Comparison of ENCODE assay signal across 11 mouse cellular contexts in the genomic region with DNA sequence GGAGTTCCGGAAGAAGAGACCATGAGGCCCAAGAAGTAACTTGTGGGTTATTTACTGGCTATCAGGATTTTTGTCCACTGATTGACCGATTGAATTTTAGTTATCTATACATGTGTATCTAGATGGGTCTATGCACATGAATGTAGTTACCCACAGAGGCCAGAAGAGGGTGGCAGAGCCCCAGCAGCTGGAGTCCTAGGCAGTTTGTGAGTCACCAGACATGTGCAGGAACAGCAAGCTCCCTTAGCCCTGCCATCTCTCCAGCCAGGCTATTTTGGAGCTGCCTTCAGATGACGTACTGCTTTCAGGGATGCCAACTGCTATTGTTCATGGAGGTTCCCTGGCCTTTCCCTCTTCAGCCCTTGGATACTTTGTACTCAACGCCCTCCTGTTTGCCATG. TPM values are rescaled to one million over a fixed set of nuclear protein-coding genes. Genes with fewer than 3 reads are reported as not detected.
DNase-seq lines count a peak whose midpoint lies in the region; ATAC-seq and TF ChIP-seq lines count a peak whose summit lies in the region.
"Had no signal": no experiment of that assay in that cellular context is flagged by ENCODE, and none has a peak within 500 bp of the region (broad histone marks: within the 10 kb centered on the region; RNA-seq: fewer than 3 reads in every experiment).

No protein-coding gene starts in this region.

- H3K4me1 ChIP-seq in heart, adult 2 months (ENCODE audit: control insufficient read depth, insufficient read depth, low read length) = no peaks in the 10 kb centered on the region
- peaks cover 6% of the 10 kb centered on the region for H3K4me1 ChIP-seq in thymus, adult 2 months (replicated peaks; ENCODE audit: control insufficient read depth, insufficient read depth, low read length)

- no peak overlapping the region for H3K27ac ChIP-seq in heart, adult 2 months
- no peak overlapping the region for H3K27ac ChIP-seq in thymus, adult 2 months (ENCODE audit: control insufficient read depth, insufficient read depth, low read length)

- no peak for ATAC-seq in erythroblast, adult 5-6 weeks (replicated peaks; ENCODE audit: low FRiP score, poor library complexity, severe bottlenecking)
- ATAC-seq: midbrain, embryonic 16.5 days had no signal

- TF ChIP-seq POLR2A in heart, adult 2 months (IDR thresholded peaks at IDR 0.05; ENCODE audit: insufficient read depth, low read depth, low read length) = no peak
- no peak for TF ChIP-seq POLR2A in thymus, adult 2 months (IDR thresholded peaks at IDR 0.05; ENCODE audit: control insufficient read depth, extremely low read depth, insufficient read depth, low read length, poor library complexity)

- H3K27me3 ChIP-seq in heart, adult 2 months (ENCODE audit: control insufficient read depth, insufficient read depth, low read length) = no peaks in the 10 kb centered on the region
- no peaks in the 10 kb centered on the region for H3K27me3 ChIP-seq in thymus, adult 2 months (ENCODE audit: control insufficient read depth, insufficient read depth, low read length)
- no peaks in the 10 kb centered on the region for H3K27me3 ChIP-seq in splenic B cell, adult 2 months (ENCODE audit: control insufficient read depth, insufficient read depth, low read length, poor library complexity, severe bottlenecking)

- DNase-seq in heart, adult 2 months = peak in 1 of 2 experiments; percentile 46
- DNase-seq in heart, postnatal 25 days (ENCODE audit: low spot score) = no peak
- DNase-seq in thymus, adult 2 months = peak; percentile 14
- DNase-seq in thymus, postnatal 14 days = no peak
- peak; percentile 41 for DNase-seq in embryo, embryonic 9.5 days (ENCODE audit: extremely low spot score)
- DNase-seq in splenic B cell, adult 2 months (ENCODE audit: low read depth, low spot score) = peak; percentile 8
- no peak for DNase-seq in right cerebral cortex, postnatal 4 days
- DNase-seq: cerebellum, adult 11 months had no signal

- H3K4me3 ChIP-seq in heart, adult 2 months = no peak overlapping the region
- H3K4me3 ChIP-seq in thymus, adult 2 months (ENCODE audit: control insufficient read depth, insufficient read depth, low read length) = no peak overlapping the region

- TF ChIP-seq CTCF in heart, adult 2 months (IDR thresholded peaks at IDR 0.05) = peak; percentile 70
- TF ChIP-seq CTCF in thymus, adult 2 months (IDR thresholded peaks at IDR 0.05; ENCODE audit: borderline replicate concordance, control insufficient read depth, extremely low read depth, insufficient read depth, low read length, poor library complexity) = no peak

- no peak for TF ChIP-seq EP300 in heart, adult 2 months (IDR thresholded peaks at IDR 0.05; ENCODE audit: insufficient read depth, low read depth, low read length)

- no peaks in the 10 kb centered on the region for H3K79me2 ChIP-seq in heart, adult 2 months (replicated peaks; ENCODE audit: control insufficient read depth, insufficient read depth, low read length)

- WGBS in heart, adult 2 months = 74% methylated on average over 4 of the region's 4 CpGs
- WGBS in thymus, adult 2 months = 92% methylated on average over 4 of the region's 4 CpGs

- no peaks in the 10 kb centered on the region for H3K36me3 ChIP-seq in heart, adult 2 months (ENCODE audit: control insufficient read depth, insufficient read depth, low read length)
- no peaks in the 10 kb centered on the region for H3K36me3 ChIP-seq in thymus, adult 2 months (ENCODE audit: control insufficient read depth, insufficient read depth, low read length)
- no peaks in the 10 kb centered on the region for H3K36me3 ChIP-seq in splenic B cell, adult 2 months (ENCODE audit: control insufficient read depth, insufficient read depth, low read length, poor library complexity, severe bottlenecking)

- no peak overlapping the region for H3K9ac ChIP-seq in heart, adult 2 months (ENCODE audit: low read depth, low read length)

- intact Hi-C loops in heart, adult 2 months (cut with DNase I) = loop anchor here (10.0 kb wide), 1 partner anchor 237 kb away; the partner anchor contains the start of gene Myd88
- intact Hi-C loops in heart, postnatal 25 days (cut with DNase I) = no loop called here

RNA-seq across cellular contexts. Expression of gene Dlec1, which starts 5.3 kb away (rescaled TPM):
- total RNA-seq in heart, adult 2 months (2021) = under 1 TPM; 0.13 to 0.32 TPM
- polyA plus RNA-seq in heart, adult 2 months (2012; rRNA removed) = 0.20 and 0.82 TPM in 2 replicates
- total RNA-seq in heart, postnatal 25 days (2021) = under 1 TPM in 1 of 2 experiments, not detected in 1; 0.10 TPM
- 0.73 and 1.2 TPM in 2 replicates for polyA plus RNA-seq in thymus, adult 2 months (2012; rRNA removed)
- total RNA-seq in erythroblast, adult 5-6 weeks (2015; ENCODE audit: low replicate concordance) = 0.21 TPM in 1 of 2 replicates, not detected in the other
- not detected in 2 replicates for total RNA-seq in erythroblast, adult 5-6 weeks (2017; ENCODE audit: low replicate concordance)

RNA-seq across cellular contexts. Expression of gene Plcd1, which starts 14.3 kb away (rescaled TPM):
- 10 to 100 TPM; 14.5 to 16.6 TPM for total RNA-seq in heart, adult 2 months (2021)
- 32.2 and 39.4 TPM in 2 replicates for polyA plus RNA-seq in heart, adult 2 months (2012; rRNA removed)
- total RNA-seq in heart, postnatal 25 days (2021) = 10 to 100 TPM; 17.9 to 20.0 TPM
- 17.7 and 22.7 TPM in 2 replicates for polyA plus RNA-seq in thymus, adult 2 months (2012; rRNA removed)
- not detected in 2 replicates for total RNA-seq in erythroblast, adult 5-6 weeks (2015; ENCODE audit: low replicate concordance)
- total RNA-seq in erythroblast, adult 5-6 weeks (2017; ENCODE audit: low replicate concordance) = not detected in 2 replicates

RNA-seq across cellular contexts. Expression of gene Acaa1b, which starts 49.3 kb away (rescaled TPM):
- 1 to 10 TPM; 1.4 to 1.6 TPM for total RNA-seq in heart, adult 2 months (2021)
- 2.2 and 2.4 TPM in 2 replicates for polyA plus RNA-seq in heart, adult 2 months (2012; rRNA removed)
- total RNA-seq in heart, postnatal 25 days (2021) = 1 to 10 TPM; 1.7 to 1.8 TPM
- polyA plus RNA-seq in thymus, adult 2 months (2012; rRNA removed) = 10.2 and 16.1 TPM in 2 replicates
- total RNA-seq in erythroblast, adult 5-6 weeks (2015; ENCODE audit: low replicate concordance) = not detected in 2 replicates
- 1.4 TPM in 1 of 2 replicates, not detected in the other for total RNA-seq in erythroblast, adult 5-6 weeks (2017; ENCODE audit: low replicate concordance)

RNA-seq across cellular contexts. Expression of gene Gm47289, which starts 51.4 kb away (rescaled TPM):
- not detected for total RNA-seq in heart, adult 2 months (2021)
- not detected in 2 replicates for polyA plus RNA-seq in heart, adult 2 months (2012; rRNA removed)
- total RNA-seq in heart, postnatal 25 days (2021) = not detected
- polyA plus RNA-seq in thymus, adult 2 months (2012; rRNA removed) = not detected in 2 replicates
- total RNA-seq in erythroblast, adult 5-6 weeks (2015; ENCODE audit: low replicate concordance) = not detected in 2 replicates
- total RNA-seq in erythroblast, adult 5-6 weeks (2017; ENCODE audit: low replicate concordance) = not detected in 2 replicates
- polyA plus RNA-seq: intestine, embryonic 14.5 days; midbrain, embryonic 16.5 days had no signal

RNA-seq across cellular contexts. Expression of gene Vill, which starts 55.0 kb away (rescaled TPM):
- total RNA-seq in heart, adult 2 months (2021) = under 1 TPM; 0.20 to 0.34 TPM
- polyA plus RNA-seq in heart, adult 2 months (2012; rRNA removed) = 0.85 and 1.4 TPM in 2 replicates
- total RNA-seq in heart, postnatal 25 days (2021) = 1 to 10 TPM in 1 of 2 experiments, under 1 TPM in 1; 0.52 to 1.2 TPM
- polyA plus RNA-seq in thymus, adult 2 months (2012; rRNA removed) = 6.7 and 7.9 TPM in 2 replicates
- 1.2 and 16.1 TPM in 2 replicates for total RNA-seq in erythroblast, adult 5-6 weeks (2015; ENCODE audit: low replicate concordance)
- 10.3 and 11.6 TPM in 2 replicates for total RNA-seq in erythroblast, adult 5-6 weeks (2017; ENCODE audit: low replicate concordance)

Comparison
In these comparisons a context has a peak if more than half of its experiments do, and no peak if none do; other contexts are left out.
1. DNase-seq: peak in thymus, adult 2 months (single experiment), embryo, embryonic 9.5 days (single experiment) and splenic B cell, adult 2 months (single experiment); none in heart, postnatal 25 days (single experiment), thymus, postnatal 14 days (single experiment) and right cerebral cortex, postnatal 4 days (single experiment).
2. RNA of gene Plcd1, which starts 14.3 kb away (total RNA-seq): 17.9 to 20.0 TPM in heart, postnatal 25 days and 14.5 to 16.6 TPM in heart, adult 2 months; not detected in erythroblast, adult 5-6 weeks; every median in the first group is over 10 times any median in the second.